Comparison of ENCODE assay signal across 8 mouse cellular contexts in the genomic region with DNA sequence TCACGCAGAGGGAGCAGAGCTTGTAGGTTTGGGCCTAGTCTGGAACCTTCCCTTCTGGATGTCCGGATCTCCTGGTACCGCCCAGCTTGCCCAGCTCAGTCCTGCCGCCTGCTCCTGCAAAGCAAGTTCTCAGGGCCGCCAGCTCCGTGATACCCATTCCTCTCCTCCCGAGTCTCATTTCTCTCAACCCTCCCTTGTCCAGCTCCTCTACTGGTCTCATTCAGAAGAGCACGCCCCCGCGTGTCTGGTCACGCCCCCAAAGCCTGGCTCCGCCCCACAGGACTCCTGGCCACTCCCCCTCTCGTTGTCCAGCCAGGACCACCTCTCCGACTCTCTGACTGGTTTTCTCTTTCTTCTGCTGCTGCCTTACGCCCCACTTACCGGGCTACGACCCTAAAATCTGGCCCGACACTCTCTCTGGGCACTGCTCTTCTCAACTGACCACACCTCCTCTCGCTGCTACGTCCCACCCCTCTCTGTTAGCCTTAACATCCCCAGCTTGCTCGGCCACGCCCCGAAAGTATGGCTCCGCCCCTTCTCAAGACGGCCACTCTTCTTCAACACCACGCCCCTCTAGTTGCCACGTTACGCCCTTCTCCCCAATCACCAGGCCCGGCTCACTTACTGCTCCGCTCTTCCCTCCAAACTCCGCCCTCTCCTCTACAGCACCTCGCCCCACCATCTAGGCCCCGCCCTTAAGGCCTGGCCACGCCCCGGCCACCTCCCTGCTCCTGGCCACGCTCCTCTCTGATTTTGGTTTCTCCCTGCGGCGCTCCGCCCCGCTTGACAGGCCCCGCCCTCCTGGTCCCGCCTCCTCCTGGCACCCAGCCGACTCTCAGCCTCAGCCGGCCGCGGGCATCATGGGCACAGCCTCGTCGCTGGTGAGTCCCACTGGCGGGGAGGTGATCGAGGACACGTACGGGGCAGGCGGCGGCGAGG. TPM values are rescaled to one million over a fixed set of nuclear protein-coding genes. Genes with fewer than 3 reads are reported as not detected.
DNase-seq lines count a peak whose midpoint lies in the region; ATAC-seq and TF ChIP-seq lines count a peak whose summit lies in the region.

A gene (plus strand): TSS at position 624 of the 939 bp plus-strand sequence.

- 0 out of 2 replicates have a peak, but pooled peaks have one; percentile 26 for TF ChIP-seq EP300 in heart, adult 2 months (IDR thresholded peaks at IDR 0.05; ENCODE audit: insufficient read depth, low read depth, low read length)

- H3K36me3 ChIP-seq in embryonic facial prominence, embryonic 14.5 days (ENCODE audit: control insufficient read depth, insufficient read depth, low read length), result 0 out of 2 replicates have a peak, but pooled peaks cover 13% of the 10 kb centered on the region
- no peaks in the 10 kb centered on the region for H3K36me3 ChIP-seq in heart, adult 2 months (ENCODE audit: control insufficient read depth, insufficient read depth, low read length)
- H3K36me3 ChIP-seq in limb, embryonic 13.5 days, result peaks cover 16% of the 10 kb centered on the region
- H3K36me3 ChIP-seq in midbrain, embryonic 16.5 days (ENCODE audit: control insufficient read depth, insufficient read depth, low read length), result no peaks in the 10 kb centered on the region; the same call in 1 of the 2 replicates

- DNase-seq in 3T3-L1 (ENCODE audit: low read depth, low spot score), result peak; percentile 100
- peak; percentile 95 to 98 for DNase-seq in adrenal gland, postnatal 4 days (ENCODE audit: low spot score in 2 of 2)
- peak; percentile 100 for DNase-seq in embryonic facial prominence, embryonic 14.5 days (ENCODE audit: low spot score)
- DNase-seq in heart, adult 2 months, result peak; percentile 99
- peak; percentile 100 for DNase-seq in kidney, adult 8-10 months
- peak; percentile 86 to 98 for DNase-seq in spleen, postnatal 10 days (ENCODE audit: low spot score in 2 of 2)

- H3K27ac ChIP-seq in embryonic facial prominence, embryonic 14.5 days (replicated peaks; ENCODE audit: low read depth, low read length), result peak within 1 kb of the TSS; percentile 90
- H3K27ac ChIP-seq in heart, adult 2 months, result peak within 1 kb of the TSS; percentile 71
- H3K27ac ChIP-seq in limb, embryonic 13.5 days, result peak within 1 kb of the TSS; percentile 84
- peak within 1 kb of the TSS; percentile 86 for H3K27ac ChIP-seq in midbrain, embryonic 16.5 days (ENCODE audit: low read length)

- peak; percentile 48; the same call in 1 of the 2 replicates for TF ChIP-seq POLR2A in heart, adult 2 months (IDR thresholded peaks at IDR 0.05; ENCODE audit: insufficient read depth, low read depth, low read length)

- peak within 1 kb of the TSS; percentile 81 for H3K4me3 ChIP-seq in embryonic facial prominence, embryonic 14.5 days (ENCODE audit: low read depth, low read length)
- H3K4me3 ChIP-seq in heart, adult 2 months, result peak within 1 kb of the TSS; percentile 54
- H3K4me3 ChIP-seq in limb, embryonic 13.5 days, result peak within 1 kb of the TSS; percentile 74
- peak within 1 kb of the TSS; percentile 72 for H3K4me3 ChIP-seq in midbrain, embryonic 16.5 days (ENCODE audit: low read depth, low read length)

- H3K4me1 ChIP-seq in embryonic facial prominence, embryonic 14.5 days (ENCODE audit: control insufficient read depth, insufficient read depth, low read length), result peaks cover 12% of the 10 kb centered on the region; the same call in 1 of the 2 replicates
- no peaks in the 10 kb centered on the region for H3K4me1 ChIP-seq in heart, adult 2 months (ENCODE audit: control insufficient read depth, insufficient read depth, low read length)
- peaks cover 7% of the 10 kb centered on the region for H3K4me1 ChIP-seq in limb, embryonic 13.5 days
- H3K4me1 ChIP-seq in midbrain, embryonic 16.5 days (ENCODE audit: control insufficient read depth, insufficient read depth, low read length), result peaks cover 13% of the 10 kb centered on the region

- peak; percentile 41 for TF ChIP-seq CTCF in heart, adult 2 months (IDR thresholded peaks at IDR 0.05)

- ATAC-seq in embryonic facial prominence, embryonic 14.5 days (ENCODE audit: low read depth), result peak; percentile 97
- peak; percentile 97 for ATAC-seq in limb, embryonic 13.5 days (ENCODE audit: low FRiP score, low read depth)
- ATAC-seq in midbrain, embryonic 16.5 days, result peak; percentile 98

- H3K27me3 ChIP-seq in embryonic facial prominence, embryonic 14.5 days (replicated peaks; ENCODE audit: control insufficient read depth, insufficient read depth, low read length), result no peaks in the 10 kb centered on the region
- H3K27me3 ChIP-seq in heart, adult 2 months (ENCODE audit: control insufficient read depth, insufficient read depth, low read length), result no peaks in the 10 kb centered on the region
- H3K27me3 ChIP-seq in limb, embryonic 13.5 days, result peaks cover 3% of the 10 kb centered on the region; the same call in 1 of the 2 replicates
- H3K27me3 ChIP-seq in midbrain, embryonic 16.5 days (ENCODE audit: control insufficient read depth, insufficient read depth, low read depth, low read length), result peaks cover 4% of the 10 kb centered on the region; the same call in 1 of the 2 replicates

- no peaks in the 10 kb centered on the region for H3K79me2 ChIP-seq in heart, adult 2 months (replicated peaks; ENCODE audit: control insufficient read depth, insufficient read depth, low read length)

- 1% methylated on average over 54 of the region's 55 CpGs for WGBS in embryonic facial prominence, embryonic 14.5 days
- WGBS in heart, adult 2 months, result 1% methylated on average over 55 of the region's 55 CpGs
- under 1% methylated on average over 55 of the region's 55 CpGs for WGBS in limb, embryonic 13.5 days
- under 1% methylated on average over 55 of the region's 55 CpGs for WGBS in midbrain, embryonic 16.5 days

- peak within 1 kb of the TSS; percentile 79 for H3K9ac ChIP-seq in embryonic facial prominence, embryonic 14.5 days (ENCODE audit: low read depth, low read length)
- H3K9ac ChIP-seq in heart, adult 2 months (ENCODE audit: low read depth, low read length), result peak within 1 kb of the TSS; percentile 70
- peak within 1 kb of the TSS; percentile 81 for H3K9ac ChIP-seq in limb, embryonic 13.5 days
- H3K9ac ChIP-seq in midbrain, embryonic 16.5 days (ENCODE audit: low read depth, low read length), result peak within 1 kb of the TSS; percentile 78

- intact Hi-C loops in heart, adult 2 months (cut with DNase I), result loop anchor here (2.0 to 10.0 kb wide), 3 partner anchors 60 to 797 kb away; a partner anchor contains a TSS

- H3K4me2 ChIP-seq in embryonic facial prominence, embryonic 14.5 days (ENCODE audit: low read depth, low read length), result peak within 1 kb of the TSS; percentile 67
- peak within 1 kb of the TSS; percentile 66 for H3K4me2 ChIP-seq in limb, embryonic 13.5 days (replicated peaks)
- peak within 1 kb of the TSS; percentile 78 for H3K4me2 ChIP-seq in midbrain, embryonic 16.5 days (ENCODE audit: low read length)

- H3K9me3 ChIP-seq in embryonic facial prominence, embryonic 14.5 days (ENCODE audit: control insufficient read depth, low read length), result no peaks in the 10 kb centered on the region
- no peaks in the 10 kb centered on the region for H3K9me3 ChIP-seq in limb, embryonic 13.5 days
- H3K9me3 ChIP-seq in midbrain, embryonic 16.5 days (replicated peaks; ENCODE audit: control insufficient read depth, low read length, poor library complexity, severe bottlenecking), result no peaks in the 10 kb centered on the region

RNA-seq across cellular contexts. Expression of the gene that starts here (rescaled TPM):
- total RNA-seq in adrenal gland, postnatal 4 days (2021), result 10 to 100 TPM in 1 of 2 experiments, 1 to 10 TPM in 1; 9.8 to 10.6 TPM
- 5.1 TPM in 2 replicates for polyA plus RNA-seq in embryonic facial prominence, embryonic 14.5 days (2014; fragmentation: Nextera tagmentation; extraction: Ambion mirVana)
- 1 to 10 TPM; 2.4 to 2.5 TPM for total RNA-seq in heart, adult 2 months (2021)
- polyA plus RNA-seq in heart, adult 2 months (2012; rRNA removed), result 4.9 and 7.5 TPM in 2 replicates
- polyA plus RNA-seq in limb, embryonic 13.5 days (2015; fragmentation: Nextera tagmentation; extraction: Ambion mirVana), result 7.1 and 7.8 TPM in 2 replicates
- polyA plus RNA-seq in midbrain, embryonic 16.5 days (2015; fragmentation: Nextera tagmentation; extraction: Ambion mirVana), result 3.1 and 3.2 TPM in 2 replicates

Comparison
In these comparisons a context has a peak if more than half of its experiments do, and no peak if none do; other contexts are left out.
1. Peak in every context shown above with its lines: DNase-seq, ATAC-seq, H3K4me3 ChIP-seq and H3K27ac ChIP-seq.